8 mouse cellular contexts compared by ENCODE assay signal in genomic region chr9:31086085-31086753, GRCm38 (mm10). TPM values are rescaled to one million over a fixed set of nuclear protein-coding genes. Genes with fewer than 3 reads are reported as not detected.
A peak's percentile ranks its signal among the peaks of the same experiment; 100 is the strongest.
DNase-seq lines count a peak whose midpoint lies in the region; ATAC-seq lines count a peak whose summit lies in the region.

No protein-coding gene starts in this region.

- peak overlapping the region; percentile 38; the same call in 1 of the 2 replicates for H3K4me2 ChIP-seq in limb, embryonic 13.5 days (replicated peaks)
- H3K4me2 ChIP-seq in neural tube, embryonic 13.5 days: no peak overlapping the region

- peaks cover 14% of the 10 kb centered on the region for H3K4me1 ChIP-seq in limb, embryonic 13.5 days
- H3K4me1 ChIP-seq in neural tube, embryonic 13.5 days (replicated peaks): no peaks in the 10 kb centered on the region; the same call in 1 of the 2 replicates

- H3K9me3 ChIP-seq in limb, embryonic 13.5 days: no peaks in the 10 kb centered on the region
- no peaks in the 10 kb centered on the region for H3K9me3 ChIP-seq in neural tube, embryonic 13.5 days

- H3K4me3 ChIP-seq in limb, embryonic 13.5 days: no peak overlapping the region
- H3K4me3 ChIP-seq in neural tube, embryonic 13.5 days: no peak overlapping the region

- H3K9ac ChIP-seq in limb, embryonic 13.5 days: no peak overlapping the region
- H3K9ac ChIP-seq in neural tube, embryonic 13.5 days: no peak overlapping the region

- H3K27ac ChIP-seq in limb, embryonic 13.5 days: no peak overlapping the region
- H3K27ac ChIP-seq in neural tube, embryonic 13.5 days (replicated peaks): no peak overlapping the region

- DNase-seq in 3T3-L1 (ENCODE audit: low read depth, low spot score) (peak; percentile 72), R1 (ENCODE audit: low read depth, low spot score) (peak; percentile 81)
- DNase-seq in embryo, embryonic 10.5 days (ENCODE audit: low spot score): peak; percentile 89
- DNase-seq in heart, adult 8-10 months (ENCODE audit: low spot score): peak; percentile 36
- peak; percentile 65 for DNase-seq in kidney, adult 9 months
- peak; percentile 73 for DNase-seq in thymus, postnatal 14 days

- peaks cover 26% of the 10 kb centered on the region for H3K27me3 ChIP-seq in limb, embryonic 13.5 days
- no peaks in the 10 kb centered on the region for H3K27me3 ChIP-seq in neural tube, embryonic 13.5 days

- ATAC-seq in limb, embryonic 13.5 days (ENCODE audit: low FRiP score, low read depth): 0 out of 2 replicates have a peak, but pooled peaks have one; percentile 13
- peak; percentile 32; the same call in 1 of the 2 replicates for ATAC-seq in neural tube, embryonic 13.5 days (ENCODE audit: low read depth)

- WGBS in limb, embryonic 13.5 days: 16% methylated on average over 10 of the region's 10 CpGs
- 17% methylated on average over 10 of the region's 10 CpGs for WGBS in neural tube, embryonic 13.5 days

- H3K36me3 ChIP-seq in limb, embryonic 13.5 days: no peaks in the 10 kb centered on the region
- no peaks in the 10 kb centered on the region for H3K36me3 ChIP-seq in neural tube, embryonic 13.5 days

RNA-seq across cellular contexts. Expression of gene St14, which starts 45.4 kb away (rescaled TPM):
- total RNA-seq in heart, adult 8-10 months (2022): under 1 TPM; 0.12 to 0.66 (median 0.22) TPM
- polyA plus RNA-seq in limb, embryonic 13.5 days (2015; fragmentation: Nextera tagmentation; extraction: Ambion mirVana): 6.9 and 9.2 TPM in 2 replicates
- polyA plus RNA-seq in neural tube, embryonic 13.5 days (2015; fragmentation: Nextera tagmentation; extraction: Ambion mirVana): 0.39 and 0.63 TPM in 2 replicates

RNA-seq across cellular contexts. Expression of gene Zbtb44, which starts 55.8 kb away (rescaled TPM):
- total RNA-seq in heart, adult 8-10 months (2022): 10 to 100 TPM; 28.6 to 36.1 (median 35.0) TPM
- 7.4 and 7.8 TPM in 2 replicates for polyA plus RNA-seq in limb, embryonic 13.5 days (2015; fragmentation: Nextera tagmentation; extraction: Ambion mirVana)
- 3.9 and 4.7 TPM in 2 replicates for polyA plus RNA-seq in neural tube, embryonic 13.5 days (2015; fragmentation: Nextera tagmentation; extraction: Ambion mirVana)

Comparison
In these comparisons a context has a peak if more than half of its experiments do, and no peak if none do; other contexts are left out.
1. DNase-seq: peak in every context shown above with its lines; median percentile 89 in embryo, embryonic 10.5 days; 81 in R1; 73 in thymus, postnatal 14 days; 72 in 3T3-L1; 65 in kidney, adult 9 months; 36 in heart, adult 8-10 months.